Comparison of ENCODE assay signal across 17 mouse cellular contexts in the genomic region with DNA sequence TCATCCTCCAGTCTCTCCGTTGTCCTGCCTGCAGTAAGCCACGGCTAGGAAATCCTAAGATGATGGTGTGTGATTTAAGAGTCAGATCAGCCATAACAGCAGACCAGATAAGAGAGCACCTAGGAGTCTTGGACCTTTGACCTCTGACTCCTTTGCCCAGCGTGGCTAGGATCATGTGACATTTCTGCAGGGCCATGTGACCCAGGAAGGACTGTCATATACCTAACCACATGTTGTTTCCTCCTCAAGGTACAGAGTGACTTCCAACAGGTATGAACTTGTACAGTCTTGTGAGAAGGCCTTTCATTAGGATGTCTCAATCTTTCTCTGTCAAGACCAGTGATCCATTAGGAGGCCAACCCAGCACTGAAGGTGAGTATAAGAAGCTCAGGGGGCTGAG.
DNase-seq lines count a peak whose midpoint lies in the region; ATAC-seq and TF ChIP-seq lines count a peak whose summit lies in the region.
"Had no signal": no experiment of that assay in that cellular context is flagged by ENCODE, and none has a peak within 500 bp of the region (broad histone marks: within the 10 kb centered on the region; RNA-seq: fewer than 3 reads in every experiment).

No protein-coding gene starts in this region.

- H3K4me3 ChIP-seq in forebrain, embryonic 10.5 days, result no peak overlapping the region
- H3K4me3 ChIP-seq in forebrain, embryonic 14.5 days (ENCODE audit: low read depth, low read length), result no peak overlapping the region
- H3K4me3 ChIP-seq in spleen, adult 2 months (ENCODE audit: extremely low read depth, insufficient read depth, insufficient read length), result no peak overlapping the region; the same call in 1 of the 2 replicates
- H3K4me3 ChIP-seq in intestine, postnatal 0 days (ENCODE audit: low read depth, low read length), result no peak overlapping the region
- no peak overlapping the region for H3K4me3 ChIP-seq in left cerebral cortex, adult 2 months
- no peak overlapping the region for H3K4me3 ChIP-seq in heart, embryonic 11.5 days (ENCODE audit: low read depth, low read length)
- H3K4me3 ChIP-seq: heart, embryonic 13.5 days; kidney, embryonic 15.5 days had no signal

- intact Hi-C loops in left cerebral cortex, adult 2 months (cut with DNase I), result loop anchor here (5.0 kb wide), 1 partner anchor 74 kb away; no protein-coding TSS in a partner anchor

- 0 out of 2 replicates have a peak overlapping the region, but pooled peaks have one; percentile 65 for H3K27ac ChIP-seq in forebrain, embryonic 10.5 days
- H3K27ac ChIP-seq in forebrain, embryonic 14.5 days (ENCODE audit: low read depth, low read length), result no peak overlapping the region
- H3K27ac ChIP-seq in spleen, adult 2 months (ENCODE audit: insufficient read depth, low read length), result peak overlapping the region; percentile 45
- H3K27ac ChIP-seq in intestine, postnatal 0 days (ENCODE audit: low read depth, low read length), result no peak overlapping the region
- no peak overlapping the region for H3K27ac ChIP-seq in left cerebral cortex, adult 2 months
- no peak overlapping the region for H3K27ac ChIP-seq in heart, embryonic 11.5 days (ENCODE audit: low read depth, low read length)
- H3K27ac ChIP-seq: heart, embryonic 13.5 days; kidney, embryonic 15.5 days; liver, embryonic 14.5 days had no signal

- 73% methylated on average over 3 of the region's 3 CpGs for WGBS in forebrain, embryonic 10.5 days
- WGBS in forebrain, embryonic 14.5 days, result 85% methylated on average over 3 of the region's 3 CpGs
- WGBS in spleen, adult 2 months, result 64% methylated on average over 3 of the region's 3 CpGs
- WGBS in intestine, postnatal 0 days, result 39% methylated on average over 3 of the region's 3 CpGs
- 64% methylated on average over 3 of the region's 3 CpGs for WGBS in heart, embryonic 11.5 days (ENCODE audit: insufficient replicate concordance)

- no peak overlapping the region for H3K9ac ChIP-seq in forebrain, embryonic 14.5 days (ENCODE audit: low read length)
- H3K9ac ChIP-seq in intestine, postnatal 0 days (ENCODE audit: low read depth, low read length), result no peak overlapping the region
- H3K9ac ChIP-seq in heart, embryonic 11.5 days (ENCODE audit: low read depth, low read length), result no peak overlapping the region
- H3K9ac ChIP-seq: heart, embryonic 13.5 days; kidney, embryonic 15.5 days; liver, embryonic 14.5 days had no signal

- H3K9me3 ChIP-seq in forebrain, embryonic 10.5 days, result peaks cover 3% of the 10 kb centered on the region; the same call in 1 of the 2 replicates
- no peaks in the 10 kb centered on the region for H3K9me3 ChIP-seq in forebrain, embryonic 14.5 days (replicated peaks; ENCODE audit: control insufficient read depth, low read length)
- H3K9me3 ChIP-seq in intestine, postnatal 0 days (ENCODE audit: control insufficient read depth), result no peaks in the 10 kb centered on the region
- no peaks in the 10 kb centered on the region for H3K9me3 ChIP-seq in heart, embryonic 11.5 days (replicated peaks; ENCODE audit: control insufficient read depth, low read length)
- H3K9me3 ChIP-seq: heart, embryonic 13.5 days; kidney, embryonic 15.5 days had no signal

- peaks cover 13% of the 10 kb centered on the region for H3K4me1 ChIP-seq in forebrain, embryonic 10.5 days
- no peaks in the 10 kb centered on the region for H3K4me1 ChIP-seq in forebrain, embryonic 14.5 days (ENCODE audit: control insufficient read depth, insufficient read depth, low read length)
- peaks cover 20% of the 10 kb centered on the region; the same call in 1 of the 2 replicates for H3K4me1 ChIP-seq in spleen, adult 2 months (ENCODE audit: control insufficient read depth, insufficient read depth, insufficient read length)
- H3K4me1 ChIP-seq in intestine, postnatal 0 days (replicated peaks; ENCODE audit: control insufficient read depth, insufficient read depth, low read length), result no peaks in the 10 kb centered on the region
- no peaks in the 10 kb centered on the region for H3K4me1 ChIP-seq in heart, embryonic 11.5 days (ENCODE audit: control insufficient read depth, insufficient read depth, low read length)
- H3K4me1 ChIP-seq: heart, embryonic 13.5 days had no signal

- no peaks in the 10 kb centered on the region for H3K27me3 ChIP-seq in forebrain, embryonic 10.5 days (ENCODE audit: poor library complexity, severe bottlenecking)
- H3K27me3 ChIP-seq in forebrain, embryonic 14.5 days (replicated peaks; ENCODE audit: control insufficient read depth, insufficient read depth, low read length), result no peaks in the 10 kb centered on the region
- H3K27me3 ChIP-seq in spleen, adult 2 months (ENCODE audit: control insufficient read depth, insufficient read depth, low read length), result no peaks in the 10 kb centered on the region
- no peaks in the 10 kb centered on the region for H3K27me3 ChIP-seq in intestine, postnatal 0 days (replicated peaks; ENCODE audit: control insufficient read depth, insufficient read depth, low read length)
- H3K27me3 ChIP-seq in heart, embryonic 11.5 days (ENCODE audit: control insufficient read depth, insufficient read depth, low read length), result no peaks in the 10 kb centered on the region
- H3K27me3 ChIP-seq: heart, embryonic 13.5 days had no signal

- DNase-seq in forebrain, embryonic 10.5 days (ENCODE audit: extremely low spot score, low spot score), result no peak
- no peak for DNase-seq in forebrain, embryonic 14.5 days (ENCODE audit: low spot score)
- DNase-seq in spleen, adult 2 months (ENCODE audit: low read depth in 1 of 2, low spot score in 2 of 2), result no peak
- no peak for DNase-seq in spleen, postnatal 36 days (ENCODE audit: low spot score in 2 of 2)
- DNase-seq in left cerebral cortex, adult 2 months (ENCODE audit: extremely low spot score in 1 of 2, low spot score in 2 of 2), result no peak
- DNase-seq in kidney, postnatal 36 days, result no peak
- DNase-seq: cerebellum, postnatal 14 days; gastrocnemius, postnatal 14 days; heart, postnatal 36 days; left cerebral cortex, postnatal 4 days; lung, postnatal 14 days; right cerebral cortex, postnatal 25 days had no signal

- TF ChIP-seq POLR2A in spleen, adult 2 months (IDR thresholded peaks at IDR 0.05; ENCODE audit: low read depth, low read length), result no peak

- no peaks in the 10 kb centered on the region for H3K36me3 ChIP-seq in forebrain, embryonic 10.5 days (replicated peaks)
- no peaks in the 10 kb centered on the region for H3K36me3 ChIP-seq in forebrain, embryonic 14.5 days (ENCODE audit: control insufficient read depth, insufficient read depth, low read length)
- no peaks in the 10 kb centered on the region for H3K36me3 ChIP-seq in spleen, adult 2 months (ENCODE audit: control insufficient read depth, insufficient read depth, low read length)
- no peaks in the 10 kb centered on the region for H3K36me3 ChIP-seq in intestine, postnatal 0 days (ENCODE audit: control insufficient read depth, insufficient read depth)
- no peaks in the 10 kb centered on the region for H3K36me3 ChIP-seq in heart, embryonic 11.5 days (ENCODE audit: control insufficient read depth, insufficient read depth, low read length)
- H3K36me3 ChIP-seq: heart, embryonic 13.5 days; kidney, embryonic 15.5 days had no signal

- ATAC-seq in forebrain, embryonic 14.5 days, result no peak
- peak; percentile 85 for ATAC-seq in intestine, postnatal 0 days
- ATAC-seq in heart, embryonic 11.5 days (replicated peaks; ENCODE audit: insufficient number of reproducible peaks, low FRiP score, low TSS enrichment), result no peak

- H3K4me2 ChIP-seq in forebrain, embryonic 14.5 days (ENCODE audit: low read length), result no peak overlapping the region
- peak overlapping the region; percentile 21; the same call in 1 of the 2 replicates for H3K4me2 ChIP-seq in intestine, postnatal 0 days (replicated peaks; ENCODE audit: low read depth)
- H3K4me2 ChIP-seq in heart, embryonic 11.5 days, result no peak overlapping the region
- H3K4me2 ChIP-seq: heart, embryonic 13.5 days; kidney, embryonic 15.5 days had no signal

- TF ChIP-seq CTCF in spleen, adult 2 months (IDR thresholded peaks at IDR 0.05; ENCODE audit: extremely low read depth, insufficient read depth, insufficient read length, insufficient replicate concordance), result no peak
- TF ChIP-seq CTCF in intestine, postnatal 0 days (IDR thresholded peaks at IDR 0.05; ENCODE audit: low read depth), result no peak
- no peak for TF ChIP-seq CTCF in left cerebral cortex, adult 2 months (IDR thresholded peaks at IDR 0.05)

Comparison
In these comparisons a context has a peak if more than half of its experiments do, and no peak if none do; other contexts are left out.
1. H3K27ac ChIP-seq: peak in forebrain, embryonic 10.5 days (single experiment) and spleen, adult 2 months (single experiment); none in forebrain, embryonic 14.5 days (single experiment), intestine, postnatal 0 days (single experiment), left cerebral cortex, adult 2 months (single experiment) and heart, embryonic 11.5 days (single experiment).